Mouse (Mus musculus) hindbrain, embryonic 15.5 days (tissue): Measurements from ENCODE around the gene Babam2. TPM values are rescaled to one million over a fixed set of nuclear protein-coding genes. Genes with fewer than 3 reads are reported as not detected.

ENCODE experiments used
- ATAC-seq: fragments of 200-750 bp; cut with Nextera tagmentation; 2 replicates; pipeline ENCODE4 v1.8.0; 2017; ENCODE audit warnings: low read depth, moderate number of reproducible peaks, moderate TSS enrichment; ENCODE audit not compliant: low FRiP score
- H3K27ac ChIP-seq: fragments of 300-500 bp; sonication (generic); replicated peaks from 2 replicates; pipeline ENCODE4 v1.5.1; 2015; ENCODE audit warnings: mild to moderate bottlenecking, inconsistent platforms
- H3K27me3 ChIP-seq: fragments of 300-500 bp; sonication (generic); 2 replicates; pipeline ENCODE4 v1.6.1; 2015; ENCODE audit warnings: control low read depth, inconsistent platforms
- H3K36me3 ChIP-seq: fragments of 300-500 bp; sonication (generic); 2 replicates; pipeline ENCODE4 v1.6.1; 2015; ENCODE audit warnings: control low read depth, inconsistent platforms
- H3K4me1 ChIP-seq: fragments of 300-500 bp; sonication (generic); replicated peaks from 2 replicates; pipeline ENCODE4 v1.6.1; 2015; ENCODE audit warnings: control low read depth, inconsistent platforms
- H3K4me2 ChIP-seq: fragments of 300-500 bp; sonication (generic); 2 replicates; pipeline ENCODE4 v1.6.1; 2015; ENCODE audit warnings: moderate library complexity, mild to moderate bottlenecking, inconsistent platforms
- H3K4me3 ChIP-seq: fragments of 300-500 bp; sonication (generic); 2 replicates; pipeline ENCODE4 v1.5.1; 2015; ENCODE audit warnings: mild to moderate bottlenecking, inconsistent platforms
- H3K9ac ChIP-seq: fragments of 300-500 bp; sonication (generic); 2 replicates; pipeline ENCODE4 v1.6.1; 2015; ENCODE audit warnings: inconsistent platforms
- H3K9me3 ChIP-seq: fragments of 300-500 bp; sonication (generic); 2 replicates; pipeline ENCODE4 v1.6.1; 2016; ENCODE audit warnings: control low read depth, inconsistent platforms
- WGBS: fragments of 180-500 bp; shearing (Covaris S2); methylation state at CpG from one replicate; pipeline ENCODE4 v1.1.7; 2015; 5-methylcytosine and 5-hydroxymethylcytosine counted together
- polyA plus RNA-seq: library from polyadenylated mRNA; unstranded; fragments of >200 nt; fragmentation: Nextera tagmentation; extraction: Ambion mirVana; gene quantifications from 2 replicates; pipeline ENCODE4 v1.2.1, GENCODE M21; 2015

The Babam2 gene
- polyA plus RNA-seq, 1 experiment from 2014 or later = 52.8 TPM

DNA sequence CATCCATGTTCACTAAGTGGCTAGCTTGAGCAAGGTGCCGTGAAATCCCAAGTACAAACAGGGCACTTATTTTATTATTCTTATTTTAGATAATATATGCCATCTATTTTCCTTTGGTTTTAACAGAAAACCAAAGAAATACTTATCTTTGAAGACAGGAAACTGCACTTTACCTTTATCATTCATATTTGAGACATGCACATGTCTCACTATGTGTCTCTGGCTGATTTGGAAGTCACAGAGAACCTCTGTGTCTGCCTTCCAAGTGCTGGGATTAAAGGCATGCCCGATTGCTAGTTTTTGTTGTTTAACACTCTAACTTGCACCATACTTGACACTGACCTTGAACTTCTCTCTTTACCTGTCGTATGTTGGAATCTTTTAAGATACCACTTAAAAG lies 9.5 kb upstream of the Babam2 start:
- Histone ChIP-seq H3K4me2 (no peak overlapping the region), H3K9me3 (no peaks in the 10 kb centered on the region), H3K36me3 (no peaks in the 10 kb centered on the region), H3K27me3 (no peaks in the 10 kb centered on the region), H3K9ac (no peak overlapping the region), H3K4me1 (no peaks in the 10 kb centered on the region), H3K4me3 (no peak overlapping the region), H3K27ac (no peak overlapping the region)
- ATAC-seq = no peak
- WGBS = 89% methylated on average over 3 of the region's 3 CpGs

DNA sequence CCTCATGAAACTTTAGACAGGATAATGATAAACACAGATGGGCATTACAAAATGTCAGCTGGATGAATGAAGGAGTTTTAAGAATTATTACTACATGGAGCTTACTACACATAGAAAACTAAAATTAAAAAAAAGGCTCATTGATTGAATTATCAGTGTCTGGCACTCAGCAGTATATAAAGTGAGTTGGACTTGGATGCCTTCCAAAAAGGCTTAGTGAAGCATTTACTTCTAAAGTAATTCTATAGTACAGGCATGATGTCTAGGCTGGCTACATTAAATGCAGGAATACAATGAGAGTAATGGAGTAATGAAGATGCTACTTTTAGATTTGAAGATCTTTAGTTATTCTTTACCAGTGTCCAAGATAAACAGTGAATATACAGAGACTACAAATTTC lies 4.3 kb upstream of the Babam2 start:
- no peak for ATAC-seq
- no peak overlapping the region for H3K9ac ChIP-seq
- no peaks in the 10 kb centered on the region for H3K9me3 ChIP-seq
- no peak overlapping the region for H3K4me2 ChIP-seq
- no peak overlapping the region for H3K27ac ChIP-seq
- H3K4me1 ChIP-seq = 0 out of 2 replicates have a peak, but pooled peaks cover 5% of the 10 kb centered on the region
- H3K4me3 ChIP-seq = no peak overlapping the region
- H3K27me3 ChIP-seq = no peaks in the 10 kb centered on the region
- H3K36me3 ChIP-seq = no peaks in the 10 kb centered on the region

DNA sequence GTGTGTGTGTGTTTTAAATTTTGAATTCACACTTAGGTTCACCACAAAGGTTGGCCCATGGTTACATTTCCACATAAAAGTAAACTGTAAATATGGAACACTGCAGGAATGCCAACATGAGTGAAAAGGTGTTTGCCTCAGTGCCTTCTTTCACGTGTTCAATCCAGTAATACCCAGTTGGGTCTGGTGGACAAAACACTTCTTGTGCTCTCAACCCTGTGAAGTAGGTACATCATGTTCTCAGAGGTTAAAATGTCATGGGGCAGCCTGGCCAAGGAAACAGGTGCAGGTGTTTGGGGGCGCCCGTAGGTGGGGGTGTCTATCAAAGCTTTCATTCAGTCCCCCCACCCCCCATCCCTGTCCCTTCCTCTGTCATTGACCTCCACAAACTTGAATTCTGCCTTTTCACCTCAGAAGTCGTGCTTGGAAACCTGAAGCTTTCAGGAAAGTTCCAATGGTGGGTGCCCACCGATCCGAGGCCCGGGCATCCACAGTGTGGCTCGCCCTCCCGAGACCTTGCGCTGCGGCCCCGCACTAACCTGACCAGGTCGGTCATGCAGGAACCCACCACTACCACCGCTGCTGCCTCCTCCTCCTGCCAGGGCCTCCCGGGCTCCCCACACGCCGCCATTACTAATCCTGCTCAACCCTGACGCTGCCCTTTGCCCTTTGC lies 377 bp upstream of the Babam2 start, which contains the start of gene Rbks:
Rbks (minus strand) TSS at position 657 of the 673 bp plus-strand sequence.
- no peaks in the 10 kb centered on the region for H3K9me3 ChIP-seq
- ATAC-seq = no peak; the same call in 1 of the 2 replicates
- H3K27ac ChIP-seq = peak within 1 kb of the TSS; percentile 94
- 7% methylated on average over 18 of the region's 18 CpGs for WGBS
- H3K4me2 ChIP-seq = peak within 1 kb of the TSS; percentile 81
- no peaks in the 10 kb centered on the region for H3K36me3 ChIP-seq
- no peaks in the 10 kb centered on the region for H3K27me3 ChIP-seq
- peak within 1 kb of the TSS; percentile 87 for H3K4me3 ChIP-seq
- peak within 1 kb of the TSS; percentile 90 for H3K9ac ChIP-seq
- H3K4me1 ChIP-seq = 0 out of 2 replicates have a peak, but pooled peaks cover 11% of the 10 kb centered on the region

GRCm38 (mm10) chr5:31698297-31698726 lies 828 bp downstream of the Babam2 start:
- 5% methylated on average over 16 of the region's 16 CpGs for WGBS
- H3K36me3 ChIP-seq = no peaks in the 10 kb centered on the region
- peak overlapping the region; percentile 81 for H3K4me2 ChIP-seq
- no peaks in the 10 kb centered on the region for H3K27me3 ChIP-seq
- ATAC-seq = peak; percentile 84
- H3K4me3 ChIP-seq = peak overlapping the region; percentile 87
- peak overlapping the region; percentile 94 for H3K27ac ChIP-seq
- 0 out of 2 replicates have a peak, but pooled peaks cover 11% of the 10 kb centered on the region for H3K4me1 ChIP-seq
- no peaks in the 10 kb centered on the region for H3K9me3 ChIP-seq
- peak overlapping the region; percentile 90 for H3K9ac ChIP-seq

DNA sequence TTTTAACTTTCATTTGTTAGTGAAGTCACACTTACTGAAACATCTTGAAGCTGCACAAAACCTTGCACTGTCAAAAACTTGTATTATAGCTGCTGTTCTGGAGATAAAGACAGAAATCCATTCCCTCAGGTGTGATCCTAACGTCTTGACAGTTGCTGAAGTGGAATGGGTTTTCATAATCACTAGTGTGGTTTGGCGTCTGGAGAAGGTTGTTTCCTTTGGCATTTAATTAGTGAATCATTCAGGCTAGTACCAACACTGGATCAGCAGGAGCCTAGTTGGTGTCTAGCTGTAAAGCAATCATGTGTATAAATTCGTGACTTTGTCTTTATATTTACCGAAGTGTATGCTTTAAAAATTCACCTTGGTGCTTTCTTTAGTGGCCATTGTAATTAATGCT lies 1.4 kb downstream of the Babam2 start:
- H3K36me3 ChIP-seq = no peaks in the 10 kb centered on the region
- no peaks in the 10 kb centered on the region for H3K27me3 ChIP-seq
- 39% methylated on average over 4 of the region's 4 CpGs for WGBS
- 0 out of 2 replicates have a peak, but pooled peaks cover 11% of the 10 kb centered on the region for H3K4me1 ChIP-seq
- no peaks in the 10 kb centered on the region for H3K9me3 ChIP-seq
- H3K27ac ChIP-seq = no peak overlapping the region
- H3K4me3 ChIP-seq = peak overlapping the region; percentile 87
- H3K4me2 ChIP-seq = peak overlapping the region; percentile 81
- no peak for ATAC-seq
- no peak overlapping the region for H3K9ac ChIP-seq

GRCm38 (mm10) chr5:31699397-31699796 lies 1.9 kb downstream of the Babam2 start:
- no peaks in the 10 kb centered on the region for H3K36me3 ChIP-seq
- H3K4me3 ChIP-seq = no peak overlapping the region
- no peaks in the 10 kb centered on the region for H3K27me3 ChIP-seq
- H3K4me1 ChIP-seq = 0 out of 2 replicates have a peak, but pooled peaks cover 11% of the 10 kb centered on the region
- no peak overlapping the region for H3K4me2 ChIP-seq
- no peaks in the 10 kb centered on the region for H3K9me3 ChIP-seq
- H3K9ac ChIP-seq = no peak overlapping the region
- no peak for ATAC-seq
- H3K27ac ChIP-seq = no peak overlapping the region

DNA sequence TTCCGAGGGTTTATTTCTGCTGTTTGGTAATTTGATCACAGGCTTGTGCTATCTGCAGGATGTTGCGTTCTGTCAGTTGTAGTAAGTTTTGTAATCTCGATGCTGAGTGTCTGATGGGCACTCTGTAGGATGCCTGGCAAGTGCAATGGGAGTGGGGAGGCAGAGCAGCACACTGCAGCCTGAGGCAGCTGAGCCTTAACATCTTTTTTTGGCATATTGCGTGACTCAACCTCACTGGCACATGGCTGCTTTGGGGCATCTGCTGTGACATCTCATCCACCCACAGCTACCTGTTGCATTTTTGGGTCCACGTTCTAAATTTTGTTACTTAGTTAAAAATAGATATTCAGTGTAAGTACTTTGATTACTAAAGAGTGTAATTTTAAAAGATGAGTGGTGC lies 7.5 kb downstream of the Babam2 start:
- no peak for ATAC-seq
- H3K27ac ChIP-seq = no peak overlapping the region
- no peak overlapping the region for H3K9ac ChIP-seq
- no peaks in the 10 kb centered on the region for H3K36me3 ChIP-seq
- H3K9me3 ChIP-seq = no peaks in the 10 kb centered on the region
- no peak overlapping the region for H3K4me3 ChIP-seq
- WGBS = 91% methylated on average over 5 of the region's 5 CpGs
- H3K4me1 ChIP-seq = no peaks in the 10 kb centered on the region
- H3K27me3 ChIP-seq = no peaks in the 10 kb centered on the region
- H3K4me2 ChIP-seq = no peak overlapping the region

- H3K27me3 ChIP-seq = no peaks in the 10 kb centered on the region
- no peaks in the 10 kb centered on the region for H3K36me3 ChIP-seq
- no peak overlapping the region for H3K4me2 ChIP-seq
- H3K9me3 ChIP-seq = no peaks in the 10 kb centered on the region
- ATAC-seq = no peak
- H3K4me3 ChIP-seq = no peak overlapping the region
- no peak overlapping the region for H3K27ac ChIP-seq
- H3K9ac ChIP-seq = no peak overlapping the region
- no peaks in the 10 kb centered on the region for H3K4me1 ChIP-seq
- 88% methylated on average over 4 of the region's 4 CpGs for WGBS
These were observed 9.3 kb downstream of the Babam2 start for GRCm38 (mm10) chr5:31706826-31707225.

GRCm38 (mm10) chr5:31709389-31709788 lies 11.9 kb downstream of the Babam2 start:
- no peak overlapping the region for H3K9ac ChIP-seq
- no peaks in the 10 kb centered on the region for H3K27me3 ChIP-seq
- no peak overlapping the region for H3K4me2 ChIP-seq
- WGBS = 83% methylated on average over 1 of the region's 1 CpGs
- H3K36me3 ChIP-seq = no peaks in the 10 kb centered on the region
- no peaks in the 10 kb centered on the region for H3K4me1 ChIP-seq
- no peaks in the 10 kb centered on the region for H3K9me3 ChIP-seq
- no peak overlapping the region for H3K4me3 ChIP-seq
- no peak for ATAC-seq
- no peak overlapping the region for H3K27ac ChIP-seq

- Histone ChIP-seq H3K9me3 (no peaks in the 10 kb centered on the region), H3K27me3 (no peaks in the 10 kb centered on the region), H3K4me1 (no peaks in the 10 kb centered on the region), H3K4me3 (no peak overlapping the region), H3K9ac (no peak overlapping the region), H3K27ac (no peak overlapping the region), H3K4me2 (no peak overlapping the region), H3K36me3 (no peaks in the 10 kb centered on the region)
- ATAC-seq = no peak
- whole genome bisulfite sequencing = 83% methylated on average over 2 of the region's 2 CpGs
These were observed 15.8 kb downstream of the Babam2 start for GRCm38 (mm10) chr5:31713280-31713711.

DNA sequence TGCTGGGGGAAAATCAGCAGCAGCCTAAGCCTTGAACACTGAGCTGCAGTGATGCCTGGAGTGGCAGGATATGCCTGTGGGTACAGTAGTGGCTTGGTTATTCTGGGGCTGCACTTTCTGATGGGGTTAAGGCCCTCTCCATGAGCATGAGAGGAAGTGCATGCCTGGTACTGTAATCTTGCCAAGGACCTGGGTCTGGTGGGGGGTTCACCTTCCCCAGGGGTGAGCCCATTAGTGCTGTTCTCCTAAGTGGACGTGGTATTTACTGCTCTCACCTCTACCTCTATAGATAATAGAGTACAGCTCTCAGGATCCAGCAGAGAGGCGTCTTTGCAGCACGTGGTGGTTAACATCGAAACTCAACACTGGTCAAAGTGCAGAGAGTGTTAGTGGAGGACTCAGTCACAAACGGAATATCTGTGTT lies 16.4 kb downstream of the Babam2 start:
- Histone ChIP-seq H3K4me2 (no peak overlapping the region), H3K27me3 (no peaks in the 10 kb centered on the region), H3K27ac (no peak overlapping the region), H3K4me3 (no peak overlapping the region), H3K36me3 (no peaks in the 10 kb centered on the region), H3K4me1 (no peaks in the 10 kb centered on the region), H3K9ac (no peak overlapping the region), H3K9me3 (no peaks in the 10 kb centered on the region)
- ATAC-seq = no peak
- WGBS = 80% methylated on average over 5 of the region's 5 CpGs

GRCm38 (mm10) chr5:31715486-31716150 lies 18.1 kb downstream of the Babam2 start:
- Histone ChIP-seq H3K27ac (no peak overlapping the region), H3K9me3 (no peaks in the 10 kb centered on the region), H3K4me3 (no peak overlapping the region), H3K27me3 (no peaks in the 10 kb centered on the region), H3K36me3 (no peaks in the 10 kb centered on the region), H3K9ac (no peak overlapping the region), H3K4me1 (no peaks in the 10 kb centered on the region), H3K4me2 (no peak overlapping the region)
- ATAC-seq = no peak
- 91% methylated on average over 4 of the region's 4 CpGs for WGBS
